Mouse (Mus musculus) T-cell, adult 2 months (primary cell): ENCODE data around the gene Nckap1.

Experiments
- DNase-seq: peaks from one replicate; pipeline ENCODE4 v3.0.0; 2022; ENCODE audit warnings: low spot score

Nckap1 gene

GRCm38 (mm10) chr2:80581043-80581711 is at the start of gene Nckap1:
Gene Nckap1, minus strand, starts transcription at chr2:80581380.
- peak; percentile 77 for DNase-seq

- no peak for DNase-seq
Measured at GRCm38 (mm10) chr2:80624523-80624922, 43.3 kb upstream of the Nckap1 start.

- no peak for DNase-seq
Measured at GRCm38 (mm10) chr2:80621921-80622320, 40.7 kb upstream of the Nckap1 start.

GRCm38 (mm10) chr2:80618991-80619390 is 37.8 kb upstream of the Nckap1 start:
- no peak for DNase-seq

GRCm38 (mm10) chr2:80616854-80617737 is 35.9 kb upstream of the Nckap1 start, which contains the start of the genes Dusp19 and Nup35:
Gene Dusp19, plus strand, starts transcription at chr2:80617045.
Gene Nup35, plus strand, starts transcription at chr2:80617236.
- peak; percentile 87 for DNase-seq

- DNase-seq: no peak
Measured at GRCm38 (mm10) chr2:80612796-80613195, 31.6 kb upstream of the Nckap1 start.

- no peak for DNase-seq
Measured at GRCm38 (mm10) chr2:80612286-80612685, 31.1 kb upstream of the Nckap1 start.

- no peak for DNase-seq
Measured at GRCm38 (mm10) chr2:80603771-80604426, 22.7 kb upstream of the Nckap1 start.

GRCm38 (mm10) chr2:80602756-80603155 is 21.6 kb upstream of the Nckap1 start:
- no peak for DNase-seq

- DNase-seq: no peak
Measured at GRCm38 (mm10) chr2:80600611-80601010, 19.4 kb upstream of the Nckap1 start.

- no peak for DNase-seq
Measured at GRCm38 (mm10) chr2:80599850-80600249, 18.7 kb upstream of the Nckap1 start.

GRCm38 (mm10) chr2:80596960-80597359 is 15.8 kb upstream of the Nckap1 start:
- DNase-seq: no peak

- no peak for DNase-seq
Measured at GRCm38 (mm10) chr2:80594215-80594918, 13.2 kb upstream of the Nckap1 start.

GRCm38 (mm10) chr2:80582356-80582755 is 1.2 kb upstream of the Nckap1 start:
- DNase-seq: no peak

- DNase-seq: no peak
Measured at GRCm38 (mm10) chr2:80580311-80580961, 744 bp downstream of the Nckap1 start.

GRCm38 (mm10) chr2:80579253-80579891 is 1.8 kb downstream of the Nckap1 start:
- no peak for DNase-seq

GRCm38 (mm10) chr2:80577286-80577685 is 3.9 kb downstream of the Nckap1 start:
- DNase-seq: no peak

- no peak for DNase-seq
Measured at GRCm38 (mm10) chr2:80570656-80571055, 10.5 kb downstream of the Nckap1 start.

- no peak for DNase-seq
Measured at GRCm38 (mm10) chr2:80567411-80567810, 13.8 kb downstream of the Nckap1 start.

GRCm38 (mm10) chr2:80562253-80562652 is 18.9 kb downstream of the Nckap1 start:
- no peak for DNase-seq

GRCm38 (mm10) chr2:80561478-80561877 is 19.7 kb downstream of the Nckap1 start:
- no peak for DNase-seq
